Mouse (Mus musculus) gastrocnemius, postnatal 14 days (tissue): Measurements from ENCODE around the gene Bicdl2. TPM values are rescaled to one million over a fixed set of nuclear protein-coding genes. Genes with fewer than 3 reads are reported as not detected.

Experiments used
- DNase-seq: peaks from one replicate; pipeline ENCODE4 v3.0.0; 2021; ENCODE audit warnings: mixed read lengths
- intact Hi-C: fragments of 180-260 bp; cut with DNase I; formaldehyde crosslinking; loops from one replicate; pipeline ENCODE4 v1.15.1; 2025; ENCODE audit warnings: low total_unique reads
- total RNA-seq, 2 experiments: library from RNA; stranded (reverse); gene quantifications; 2 replicates each; pipeline ENCODE4 v1.2.3; 2021

Gene Bicdl2
- total RNA-seq, 2 experiments from 2014 or later, result not detected

GRCm38 (mm10) chr17:23672761-23673160, 12.5 kb downstream of the Bicdl2 start:
- intact Hi-C loops, result no loop called here
- no peak for DNase-seq

- intact Hi-C loops, result no loop called here
- peak; percentile 90 for DNase-seq
These were observed 13.2 kb downstream of the Bicdl2 start, which contains the start of the genes Hcfc1r1 and Thoc6 for GRCm38 (mm10) chr17:23673424-23674073. Hcfc1r1 (plus strand) TSS chr17:23673596. Thoc6 (minus strand) TSS chr17:23673882.

- intact Hi-C loops, result no loop called here
- no peak for DNase-seq
These were observed 14.1 kb downstream of the Bicdl2 start for GRCm38 (mm10) chr17:23674271-23674952.

- intact Hi-C loops, result no loop called here
- peak; percentile 82 for DNase-seq
These were observed 14.8 kb downstream of the Bicdl2 start for GRCm38 (mm10) chr17:23675127-23675526.

GRCm38 (mm10) chr17:23675564-23676281, 15.4 kb downstream of the Bicdl2 start:
- intact Hi-C loops, result no loop called here
- peak; percentile 75 for DNase-seq

GRCm38 (mm10) chr17:23676473-23677031, 16.2 kb downstream of the Bicdl2 start:
- peak; percentile 69 for DNase-seq
- intact Hi-C loops, result no loop called here

GRCm38 (mm10) chr17:23677236-23677679, 17.0 kb downstream of the Bicdl2 start, which contains the start of gene Tnfrsf12a:
Tnfrsf12a (minus strand) TSS chr17:23677468.
- DNase-seq, result peak; percentile 83
- intact Hi-C loops, result no loop called here

- intact Hi-C loops, result no loop called here
- DNase-seq, result no peak
These were observed 19.0 kb downstream of the Bicdl2 start, which contains the start of gene Cldn6 for GRCm38 (mm10) chr17:23679127-23679835. Cldn6 (plus strand) TSS chr17:23679249.

GRCm38 (mm10) chr17:23680336-23680735, 20.0 kb downstream of the Bicdl2 start:
- intact Hi-C loops, result no loop called here
- no peak for DNase-seq

- intact Hi-C loops, result no loop called here
- no peak for DNase-seq
These were observed 20.8 kb downstream of the Bicdl2 start for GRCm38 (mm10) chr17:23681086-23681485.

- no peak for DNase-seq
- intact Hi-C loops, result no loop called here
These were observed 21.8 kb downstream of the Bicdl2 start for GRCm38 (mm10) chr17:23682092-23682491.

GRCm38 (mm10) chr17:23682530-23682929, 22.2 kb downstream of the Bicdl2 start:
- intact Hi-C loops, result no loop called here
- no peak for DNase-seq

GRCm38 (mm10) chr17:23683226-23683625, 22.9 kb downstream of the Bicdl2 start:
- DNase-seq, result no peak
- intact Hi-C loops, result no loop called here

- intact Hi-C loops, result no loop called here
- DNase-seq, result no peak
These were observed 23.8 kb downstream of the Bicdl2 start, which contains the start of gene Cldn9 for GRCm38 (mm10) chr17:23683856-23684672. Cldn9 (minus strand) TSS chr17:23684026.

GRCm38 (mm10) chr17:23694491-23694890, 34.2 kb downstream of the Bicdl2 start:
- no peak for DNase-seq
- intact Hi-C loops, result no loop called here

GRCm38 (mm10) chr17:23695801-23696200, 35.5 kb downstream of the Bicdl2 start:
- no peak for DNase-seq
- intact Hi-C loops, result no loop called here

GRCm38 (mm10) chr17:23699131-23700077, 39.1 kb downstream of the Bicdl2 start:
- DNase-seq, result peak; percentile 64
- intact Hi-C loops, result loop anchor here (5.0 kb wide), 1 partner anchor 37 kb away; the partner anchor contains the start of gene Bicdl2
